11 mouse cellular contexts compared by ENCODE assay signal in the genomic region with DNA sequence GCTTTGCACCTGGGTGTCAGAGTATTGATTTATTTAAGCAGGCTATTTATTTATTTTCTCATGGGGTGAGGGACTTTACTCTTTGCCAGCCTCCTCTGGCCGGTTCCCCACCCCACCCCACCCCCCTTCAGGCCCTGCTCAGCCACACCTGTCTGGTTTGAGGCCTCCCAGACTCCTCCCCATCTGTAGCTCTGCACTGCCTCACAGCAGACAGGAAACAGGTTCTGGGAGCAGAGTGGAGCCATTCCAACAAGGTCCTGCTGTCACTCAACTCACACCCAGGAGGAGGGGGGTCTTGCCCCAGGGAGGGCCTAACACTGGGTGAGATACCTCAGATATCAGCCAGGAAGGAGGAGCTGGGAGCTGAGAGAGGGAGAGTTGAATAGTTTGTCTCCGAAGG. TPM values are rescaled to one million over a fixed set of nuclear protein-coding genes. Genes with fewer than 3 reads are reported as not detected.
DNase-seq lines count a peak whose midpoint lies in the region; ATAC-seq and TF ChIP-seq lines count a peak whose summit lies in the region.
"Had no signal": no experiment of that assay in that cellular context is flagged by ENCODE, and none has a peak within 500 bp of the region (broad histone marks: within the 10 kb centered on the region; RNA-seq: fewer than 3 reads in every experiment).

No protein-coding gene starts in this region.

- 0 out of 2 replicates have a peak overlapping the region, but pooled peaks have one; percentile 30 for H3K27ac ChIP-seq in hindbrain, embryonic 10.5 days
- H3K27ac ChIP-seq in hindbrain, embryonic 13.5 days = no peak overlapping the region
- H3K27ac ChIP-seq in embryonic facial prominence, embryonic 11.5 days (replicated peaks; ENCODE audit: low read depth, low read length) = no peak overlapping the region
- H3K27ac ChIP-seq in forebrain, postnatal 0 days (ENCODE audit: low read depth, low read length) = no peak overlapping the region
- no peak overlapping the region; the same call in 1 of the 2 replicates for H3K27ac ChIP-seq in liver, embryonic 15.5 days (replicated peaks)
- H3K27ac ChIP-seq: midbrain, embryonic 15.5 days had no signal

- H3K9ac ChIP-seq in hindbrain, embryonic 13.5 days = no peak overlapping the region
- no peak overlapping the region for H3K9ac ChIP-seq in embryonic facial prominence, embryonic 11.5 days (replicated peaks; ENCODE audit: low read length)
- no peak overlapping the region for H3K9ac ChIP-seq in forebrain, postnatal 0 days
- H3K9ac ChIP-seq in liver, embryonic 15.5 days = no peak overlapping the region
- H3K9ac ChIP-seq: midbrain, embryonic 15.5 days had no signal

- no peaks in the 10 kb centered on the region for H3K9me3 ChIP-seq in hindbrain, embryonic 10.5 days
- no peaks in the 10 kb centered on the region for H3K9me3 ChIP-seq in hindbrain, embryonic 13.5 days
- no peaks in the 10 kb centered on the region for H3K9me3 ChIP-seq in embryonic facial prominence, embryonic 11.5 days (replicated peaks; ENCODE audit: control insufficient read depth, low read length)
- no peaks in the 10 kb centered on the region for H3K9me3 ChIP-seq in forebrain, postnatal 0 days (ENCODE audit: low read length)
- H3K9me3 ChIP-seq in liver, embryonic 15.5 days (replicated peaks) = no peaks in the 10 kb centered on the region
- H3K9me3 ChIP-seq: midbrain, embryonic 15.5 days had no signal

- no peak for TF ChIP-seq CTCF in forebrain, postnatal 0 days (IDR thresholded peaks at IDR 0.05; ENCODE audit: low read depth)

- no peak for DNase-seq in hindbrain, embryonic 10.5 days (ENCODE audit: low spot score)
- DNase-seq in embryonic facial prominence, embryonic 11.5 days (ENCODE audit: low spot score) = peak; percentile 40
- no peak for DNase-seq in forebrain, postnatal 0 days
- no peak for DNase-seq in right cerebral cortex, postnatal 14 days
- no peak for DNase-seq in urinary bladder, postnatal 36 days (ENCODE audit: low spot score in 2 of 2)
- DNase-seq in natural killer cell, adult 2 months (ENCODE audit: low spot score in 2 of 2) = no peak
- DNase-seq: adrenal gland, adult 2 months; cerebellum, adult 9-10 months had no signal

- H3K4me2 ChIP-seq in hindbrain, embryonic 13.5 days = no peak overlapping the region
- H3K4me2 ChIP-seq in embryonic facial prominence, embryonic 11.5 days (ENCODE audit: low read depth, low read length) = no peak overlapping the region
- H3K4me2 ChIP-seq in forebrain, postnatal 0 days (ENCODE audit: low read depth) = no peak overlapping the region
- no peak overlapping the region for H3K4me2 ChIP-seq in liver, embryonic 15.5 days
- H3K4me2 ChIP-seq: midbrain, embryonic 15.5 days had no signal

- H3K27me3 ChIP-seq in hindbrain, embryonic 10.5 days (ENCODE audit: insufficient read depth, poor library complexity, severe bottlenecking) = no peaks in the 10 kb centered on the region
- 0 out of 2 replicates have a peak, but pooled peaks cover 3% of the 10 kb centered on the region for H3K27me3 ChIP-seq in hindbrain, embryonic 13.5 days
- H3K27me3 ChIP-seq in embryonic facial prominence, embryonic 11.5 days (ENCODE audit: control insufficient read depth, insufficient read depth, low read length) = no peaks in the 10 kb centered on the region
- no peaks in the 10 kb centered on the region for H3K27me3 ChIP-seq in forebrain, postnatal 0 days (ENCODE audit: insufficient read depth, low read length)
- no peaks in the 10 kb centered on the region for H3K27me3 ChIP-seq in liver, embryonic 15.5 days
- H3K27me3 ChIP-seq: midbrain, embryonic 15.5 days had no signal

- WGBS in hindbrain, embryonic 10.5 days = 16% methylated on average over 2 of the region's 2 CpGs
- WGBS in hindbrain, embryonic 13.5 days = 21% methylated on average over 2 of the region's 2 CpGs
- WGBS in embryonic facial prominence, embryonic 11.5 days = 3% methylated on average over 2 of the region's 2 CpGs
- 3% methylated on average over 2 of the region's 2 CpGs for WGBS in forebrain, postnatal 0 days
- WGBS in liver, embryonic 15.5 days (ENCODE audit: insufficient replicate concordance) = 9% methylated on average over 2 of the region's 2 CpGs

- no peak for ATAC-seq in hindbrain, embryonic 13.5 days (ENCODE audit: low FRiP score)
- ATAC-seq in embryonic facial prominence, embryonic 11.5 days (replicated peaks; ENCODE audit: insufficient number of reproducible peaks, low FRiP score, low TSS enrichment, low read depth) = peak; percentile 87
- 0 out of 2 replicates have a peak, but pooled peaks have one; percentile 36 for ATAC-seq in forebrain, postnatal 0 days
- peak; percentile 67 for ATAC-seq in liver, embryonic 15.5 days (ENCODE audit: insufficient read depth)
- ATAC-seq: midbrain, embryonic 15.5 days had no signal

- H3K36me3 ChIP-seq in hindbrain, embryonic 10.5 days = no peaks in the 10 kb centered on the region
- H3K36me3 ChIP-seq in hindbrain, embryonic 13.5 days = no peaks in the 10 kb centered on the region
- H3K36me3 ChIP-seq in embryonic facial prominence, embryonic 11.5 days (replicated peaks; ENCODE audit: control insufficient read depth, insufficient read depth, low read depth, low read length) = no peaks in the 10 kb centered on the region
- no peaks in the 10 kb centered on the region for H3K36me3 ChIP-seq in forebrain, postnatal 0 days (ENCODE audit: insufficient read depth)
- no peaks in the 10 kb centered on the region for H3K36me3 ChIP-seq in liver, embryonic 15.5 days (replicated peaks)
- H3K36me3 ChIP-seq: midbrain, embryonic 15.5 days had no signal

- peaks cover 32% of the 10 kb centered on the region for H3K4me1 ChIP-seq in hindbrain, embryonic 10.5 days (replicated peaks)
- H3K4me1 ChIP-seq in hindbrain, embryonic 13.5 days (replicated peaks) = peaks cover 13% of the 10 kb centered on the region
- no peaks in the 10 kb centered on the region for H3K4me1 ChIP-seq in embryonic facial prominence, embryonic 11.5 days (ENCODE audit: control insufficient read depth, insufficient read depth, low read length)
- H3K4me1 ChIP-seq in forebrain, postnatal 0 days (ENCODE audit: insufficient read depth) = peaks cover 13% of the 10 kb centered on the region
- H3K4me1 ChIP-seq in liver, embryonic 15.5 days (replicated peaks) = peaks cover 27% of the 10 kb centered on the region
- H3K4me1 ChIP-seq: midbrain, embryonic 15.5 days had no signal

- no peak overlapping the region for H3K4me3 ChIP-seq in hindbrain, embryonic 10.5 days
- no peak overlapping the region for H3K4me3 ChIP-seq in hindbrain, embryonic 13.5 days
- no peak overlapping the region for H3K4me3 ChIP-seq in embryonic facial prominence, embryonic 11.5 days (ENCODE audit: low read depth, low read length)
- H3K4me3 ChIP-seq in forebrain, postnatal 0 days (ENCODE audit: low read depth, low read length) = no peak overlapping the region
- no peak overlapping the region for H3K4me3 ChIP-seq in liver, embryonic 15.5 days (replicated peaks)
- H3K4me3 ChIP-seq: midbrain, embryonic 15.5 days had no signal

RNA-seq across cellular contexts. Expression of a gene that starts 7.5 kb away (rescaled TPM):
- 17.5 and 23.9 TPM in 2 replicates for polyA plus RNA-seq in hindbrain, embryonic 10.5 days (2016; fragmentation: Nextera tagmentation; extraction: Ambion mirVana)
- polyA plus RNA-seq in hindbrain, embryonic 13.5 days (2015; fragmentation: Nextera tagmentation; extraction: Ambion mirVana) = 36.1 and 36.5 TPM in 2 replicates
- 8.4 and 9.7 TPM in 2 replicates for polyA plus RNA-seq in embryonic facial prominence, embryonic 11.5 days (2014; fragmentation: Nextera tagmentation; extraction: Ambion mirVana)
- total RNA-seq in forebrain, postnatal 0 days (2014; rRNA removed) = 69.3 and 83.6 TPM in 2 replicates
- polyA plus RNA-seq in forebrain, postnatal 0 days (2015; fragmentation: Nextera tagmentation; extraction: Ambion mirVana) = 14.5 and 18.6 TPM in 2 replicates
- polyA plus RNA-seq in liver, embryonic 15.5 days (2015; fragmentation: Nextera tagmentation; extraction: Ambion mirVana) = 1.6 and 2.1 TPM in 2 replicates
